Mouse (Mus musculus): Measurements from ENCODE around the gene Cyp2w1. TPM values are rescaled to one million over a fixed set of nuclear protein-coding genes. Genes with fewer than 3 reads are reported as not detected.

Cyp2w1 gene
- not detected for total RNA-seq (2023)

DNA sequence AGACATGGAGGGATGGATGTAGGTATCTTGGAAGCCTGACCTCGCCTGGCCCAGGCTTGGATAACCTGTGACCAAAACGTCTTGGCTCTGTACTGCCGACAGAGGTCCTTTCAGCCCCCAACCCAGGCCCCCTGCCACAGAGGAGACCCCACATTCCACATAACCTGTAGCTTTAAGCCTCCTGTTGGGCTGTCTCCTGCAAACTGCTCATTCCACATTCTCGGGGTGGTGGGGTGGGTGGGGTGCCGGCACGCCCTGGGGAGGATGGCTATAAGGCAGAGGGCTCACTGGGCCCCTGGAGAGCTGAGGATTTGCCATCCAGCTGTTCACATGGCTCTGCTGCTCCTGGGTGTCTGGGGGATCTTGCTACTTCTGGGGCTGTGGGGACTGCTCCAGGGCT, at the start of gene Cyp2w1:
Cyp2w1 (plus strand) TSS at position 301 of the 400 bp plus-strand sequence.

DNA sequence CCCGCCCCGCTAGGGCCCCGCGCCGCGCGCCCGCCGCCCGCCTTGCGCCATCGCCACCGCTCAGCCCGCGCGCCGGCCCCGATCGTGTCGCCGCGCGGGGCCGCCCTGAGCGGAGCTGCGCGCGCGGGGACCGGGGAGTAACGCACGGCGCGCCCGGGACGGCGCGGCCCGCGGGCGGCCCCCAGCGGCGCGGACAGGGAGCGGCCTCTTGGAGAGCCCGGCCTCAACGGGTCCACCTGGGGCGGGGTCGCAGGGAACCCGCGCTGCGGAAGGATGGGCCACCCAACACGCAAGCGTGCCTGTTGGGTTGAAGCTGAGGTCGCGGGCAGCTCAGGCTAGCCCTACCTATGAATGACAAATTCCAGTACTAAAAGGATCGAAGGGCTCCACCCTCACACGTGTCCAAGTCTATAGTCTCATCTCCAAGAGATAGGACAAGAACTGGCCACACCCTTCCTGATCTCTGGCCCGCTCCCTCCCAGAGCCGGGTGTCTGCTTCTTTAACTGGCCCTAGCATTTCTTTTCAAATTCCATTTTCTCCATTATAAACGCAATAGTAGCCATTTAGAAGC, 26.9 kb upstream of the Cyp2w1 start, which contains the start of gene Adap1:
Adap1 (minus strand) TSS at position 228 of the 572 bp plus-strand sequence.

DNA sequence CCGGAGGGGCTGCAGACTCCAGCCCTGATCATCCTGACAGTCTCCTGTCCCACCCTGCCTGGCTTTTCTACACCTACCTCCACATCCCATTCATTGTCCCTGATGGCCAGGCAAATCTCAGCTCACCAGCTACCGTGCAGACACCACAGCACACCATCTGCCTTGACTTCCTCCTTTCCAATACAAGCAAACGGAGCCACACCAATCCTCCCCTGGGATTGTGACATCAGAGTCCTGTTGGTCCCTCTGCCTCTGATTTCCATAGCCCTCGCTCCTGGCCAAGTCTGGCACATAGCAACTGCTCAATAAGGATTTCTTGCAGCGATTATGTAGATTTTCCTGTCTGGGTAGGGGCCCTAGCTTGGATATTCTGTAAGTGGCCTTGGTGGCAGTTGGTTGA, 1.3 kb upstream of the Cyp2w1 start, which contains the start of gene Cox19:
Cox19 (minus strand) TSS at position 285 of the 400 bp plus-strand sequence.

DNA sequence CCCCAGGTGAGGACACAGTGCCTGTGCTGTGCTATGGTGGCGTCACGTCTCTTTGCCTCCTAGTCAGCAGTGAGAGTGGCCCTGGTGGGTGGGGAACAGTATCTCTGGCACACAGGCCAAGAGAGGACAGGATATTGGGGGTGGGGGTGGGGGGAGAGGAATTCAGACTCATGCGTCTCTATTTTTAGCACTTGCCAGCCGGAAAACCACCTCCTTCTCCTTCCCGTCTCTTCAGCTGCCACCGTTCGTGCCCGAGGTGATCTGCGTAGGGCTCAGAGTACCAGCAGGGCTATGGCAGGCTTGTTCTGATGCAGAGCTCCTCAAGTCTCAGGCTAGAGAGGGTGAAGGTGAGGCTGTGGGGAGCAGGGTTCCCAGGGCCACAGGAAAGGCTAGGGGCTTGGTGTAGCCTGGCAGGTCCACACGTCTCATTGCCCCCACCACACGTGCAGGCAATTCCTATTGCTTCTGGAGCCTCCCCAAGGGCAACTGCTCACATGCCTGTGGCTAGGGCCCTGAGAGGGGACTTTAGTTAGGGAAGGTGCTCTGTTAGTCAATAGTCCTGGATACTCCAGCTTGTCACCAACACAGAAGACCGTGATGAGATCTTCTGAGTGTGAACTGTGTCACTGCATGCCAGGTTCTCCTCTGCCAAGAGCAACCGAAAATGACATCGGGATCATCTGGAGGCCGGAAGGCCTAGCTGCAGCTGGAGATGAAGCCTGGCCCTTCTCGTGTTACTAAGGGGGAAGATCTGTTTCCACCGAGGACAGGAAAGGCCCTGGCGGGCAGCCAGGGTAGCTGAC, 25.3 kb downstream of the Cyp2w1 start, which contains the start of gene Gpr146:
Gpr146 (plus strand) TSS at position 230 of the 803 bp plus-strand sequence.

DNA sequence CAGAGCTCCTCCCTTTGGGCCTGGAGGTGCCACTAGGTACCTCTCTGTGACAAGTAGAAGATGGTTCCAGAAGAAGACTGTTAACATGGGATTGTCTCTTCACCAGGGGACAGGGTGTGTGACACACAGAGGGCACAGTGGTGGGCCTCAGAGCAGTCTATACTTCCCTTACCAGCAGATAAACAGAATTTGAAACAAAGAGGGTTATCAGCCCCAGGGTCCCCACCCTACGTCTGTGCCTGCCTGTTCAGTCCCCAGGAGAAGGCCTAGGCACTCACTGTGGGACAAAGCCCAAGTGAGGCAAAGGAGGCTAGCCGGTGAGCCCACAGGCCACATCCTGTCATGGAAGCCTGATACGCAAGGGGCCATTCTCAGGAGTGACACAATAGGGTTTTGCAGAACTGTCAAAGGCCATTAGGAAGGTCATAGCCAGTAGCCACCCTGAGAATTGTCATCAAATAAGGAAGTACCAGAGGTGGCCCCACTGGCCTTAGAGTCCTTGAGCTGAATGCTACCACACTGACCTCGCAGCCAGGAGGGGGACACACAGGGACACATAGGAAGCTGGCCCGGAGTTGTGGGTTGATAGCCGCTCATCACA, 52.5 kb downstream of the Cyp2w1 start, which contains the start of gene C130050O18Rik:
C130050O18Rik (plus strand) TSS at position 480 of the 601 bp plus-strand sequence.

Other genes starting within 250 kb of the Cyp2w1 start
- gene Prkar1b, start 202.6 kb upstream of the Cyp2w1 start, total RNA-seq (2023): under 1 TPM; 0.35 to 0.53 TPM
- 1 to 10 TPM; 4.0 to 4.8 TPM for gene Dnaaf5, start 202.4 kb upstream of the Cyp2w1 start, total RNA-seq (2023)
- 10 to 100 TPM; 57.5 to 65.3 TPM for gene Sun1, start 152.0 kb upstream of the Cyp2w1 start, total RNA-seq (2023)
- 10 to 100 TPM; 31.9 to 34.4 TPM for gene Get4, start 100.3 kb upstream of the Cyp2w1 start, total RNA-seq (2023)
- 10 to 100 TPM; 77.5 to 95.1 TPM for gene Adap1, start 27.0 kb upstream of the Cyp2w1 start, total RNA-seq (2023)
- 10 to 100 TPM; 25.7 to 26.6 TPM for gene Cox19, start 1.2 kb upstream of the Cyp2w1 start, total RNA-seq (2023)
- gene Gpr146, start 25.1 kb downstream of the Cyp2w1 start, total RNA-seq (2023): 10 to 100 TPM in 1 of 2 experiments, 1 to 10 TPM in 1; 9.1 to 10.2 TPM
- gene C130050O18Rik, start 52.7 kb downstream of the Cyp2w1 start, total RNA-seq (2023): 10 to 100 TPM; 29.8 to 32.2 TPM
- gene Gper1, start 70.5 kb downstream of the Cyp2w1 start, total RNA-seq (2023): under 1 TPM; 0.24 to 0.29 TPM
- gene 3110082I17Rik, start 107.9 kb downstream of the Cyp2w1 start, total RNA-seq (2023): 10 to 100 TPM in 1 of 2 experiments, 1 to 10 TPM in 1; 9.7 to 11.1 TPM
- 100 to 1,000 TPM; 134 to 142 TPM for gene Zfand2a, start 131.9 kb downstream of the Cyp2w1 start, total RNA-seq (2023)
- not detected for gene Uncx, start 190.9 kb downstream of the Cyp2w1 start, total RNA-seq (2023)

All from neutrophil, adult 59 days (primary cell).